Comparison of ENCODE assay signal across 8 mouse cellular contexts in genomic region chr11:106737178-106737621, GRCm38 (mm10). TPM values are rescaled to one million over a fixed set of nuclear protein-coding genes. Genes with fewer than 3 reads are reported as not detected.
DNase-seq lines count a peak whose midpoint lies in the region; ATAC-seq lines count a peak whose summit lies in the region.

No protein-coding gene starts in this region.

- H3K36me3 ChIP-seq in hindbrain, embryonic 15.5 days, result no peaks in the 10 kb centered on the region
- H3K36me3 ChIP-seq in midbrain, embryonic 14.5 days (ENCODE audit: control insufficient read depth, insufficient read depth, low read length), result no peaks in the 10 kb centered on the region

- WGBS in hindbrain, embryonic 15.5 days, result 8% methylated on average over 12 of the region's 12 CpGs
- 3% methylated on average over 12 of the region's 12 CpGs for WGBS in midbrain, embryonic 14.5 days

- H3K4me2 ChIP-seq in hindbrain, embryonic 15.5 days, result peak overlapping the region; percentile 16; the same call in 1 of the 2 replicates
- H3K4me2 ChIP-seq in midbrain, embryonic 14.5 days (ENCODE audit: low read length), result peak overlapping the region; percentile 17; the same call in 1 of the 2 replicates

- DNase-seq in gastrocnemius, postnatal 14 days, result peak; percentile 21
- no peak for DNase-seq in gastrocnemius, adult 18-20 months (ENCODE audit: low spot score)
- peak; percentile 10 to 25 for DNase-seq in frontal cortex, postnatal 25 days (ENCODE audit: low spot score in 2 of 2)
- peak; percentile 23 to 33 for DNase-seq in layer of hippocampus, postnatal 25 days (ENCODE audit: extremely low spot score in 1 of 2, low spot score in 1 of 2)
- DNase-seq in midbrain, embryonic 14.5 days, result peak; percentile 81
- no peak for DNase-seq in urinary bladder, adult 18-20 months (ENCODE audit: low spot score in 2 of 2)
- no peak for DNase-seq in cerebellum, postnatal 36 days

- H3K27me3 ChIP-seq in hindbrain, embryonic 15.5 days, result no peaks in the 10 kb centered on the region
- no peaks in the 10 kb centered on the region for H3K27me3 ChIP-seq in midbrain, embryonic 14.5 days (ENCODE audit: control insufficient read depth, insufficient read depth, low read length)

- intact Hi-C loops in gastrocnemius, postnatal 14 days (cut with DNase I; ENCODE audit: low total_unique reads), result no loop called here

- no peak overlapping the region; the same call in 1 of the 2 replicates for H3K9ac ChIP-seq in hindbrain, embryonic 15.5 days
- H3K9ac ChIP-seq in midbrain, embryonic 14.5 days (replicated peaks; ENCODE audit: low read length), result peak overlapping the region; percentile 40; the same call in 1 of the 2 replicates

- peak; percentile 79 for ATAC-seq in hindbrain, embryonic 15.5 days (ENCODE audit: low FRiP score, low read depth)
- ATAC-seq in midbrain, embryonic 14.5 days (ENCODE audit: low FRiP score, low TSS enrichment), result peak; percentile 55; the same call in 1 of the 2 replicates

- peaks cover 18% of the 10 kb centered on the region for H3K4me1 ChIP-seq in hindbrain, embryonic 15.5 days (replicated peaks)
- H3K4me1 ChIP-seq in midbrain, embryonic 14.5 days (ENCODE audit: control insufficient read depth, insufficient read depth, low read length), result peaks cover 18% of the 10 kb centered on the region

- no peak overlapping the region for H3K4me3 ChIP-seq in hindbrain, embryonic 15.5 days
- no peak overlapping the region for H3K4me3 ChIP-seq in midbrain, embryonic 14.5 days (replicated peaks; ENCODE audit: low read depth, low read length)

- peak overlapping the region; percentile 83 for H3K27ac ChIP-seq in hindbrain, embryonic 15.5 days (replicated peaks)
- peak overlapping the region; percentile 89 for H3K27ac ChIP-seq in midbrain, embryonic 14.5 days (replicated peaks; ENCODE audit: low read depth, low read length)

- no peaks in the 10 kb centered on the region for H3K9me3 ChIP-seq in hindbrain, embryonic 15.5 days
- no peaks in the 10 kb centered on the region for H3K9me3 ChIP-seq in midbrain, embryonic 14.5 days (ENCODE audit: control insufficient read depth, low read length)

RNA-seq across cellular contexts. Expression of gene Pecam1, which starts 13.2 kb away (rescaled TPM):
- total RNA-seq in gastrocnemius, postnatal 14 days (2021), result 10 to 100 TPM; 92.5 to 98.5 TPM
- 10 to 100 TPM; 27.3 to 35.3 TPM for total RNA-seq in gastrocnemius, adult 18-20 months (2021)
- polyA plus RNA-seq in hindbrain, embryonic 15.5 days (2015; fragmentation: Nextera tagmentation; extraction: Ambion mirVana), result 16.3 and 17.6 TPM in 2 replicates
- 10 to 100 TPM; 13.6 to 16.6 TPM for total RNA-seq in layer of hippocampus, postnatal 25 days (2021)
- polyA plus RNA-seq in midbrain, embryonic 14.5 days (2014; fragmentation: Nextera tagmentation; extraction: Ambion mirVana), result 9.7 and 14.8 TPM in 2 replicates

RNA-seq across cellular contexts. Expression of gene Milr1, which starts 13.8 kb away (rescaled TPM):
- under 1 TPM; 0.55 to 0.84 TPM for total RNA-seq in gastrocnemius, postnatal 14 days (2021)
- total RNA-seq in gastrocnemius, adult 18-20 months (2021), result under 1 TPM in 1 of 2 experiments, not detected in 1; 0.34 TPM
- 0.70 and 1.5 TPM in 2 replicates for polyA plus RNA-seq in hindbrain, embryonic 15.5 days (2015; fragmentation: Nextera tagmentation; extraction: Ambion mirVana)
- total RNA-seq in layer of hippocampus, postnatal 25 days (2021), result not detected
- 0.20 and 1.4 TPM in 2 replicates for polyA plus RNA-seq in midbrain, embryonic 14.5 days (2014; fragmentation: Nextera tagmentation; extraction: Ambion mirVana)

RNA-seq across cellular contexts. Expression of gene Polg2, which starts 42.1 kb away (rescaled TPM):
- 1 to 10 TPM; 3.1 to 3.5 TPM for total RNA-seq in gastrocnemius, postnatal 14 days (2021)
- 1 to 10 TPM; 2.4 TPM for total RNA-seq in gastrocnemius, adult 18-20 months (2021)
- polyA plus RNA-seq in hindbrain, embryonic 15.5 days (2015; fragmentation: Nextera tagmentation; extraction: Ambion mirVana), result 8.4 and 8.8 TPM in 2 replicates
- total RNA-seq in layer of hippocampus, postnatal 25 days (2021), result 1 to 10 TPM; 4.0 to 4.1 TPM
- 9.4 and 9.5 TPM in 2 replicates for polyA plus RNA-seq in midbrain, embryonic 14.5 days (2014; fragmentation: Nextera tagmentation; extraction: Ambion mirVana)

RNA-seq across cellular contexts. Expression of gene Ddx5, which starts 51.8 kb away (rescaled TPM):
- total RNA-seq in gastrocnemius, postnatal 14 days (2021), result 100 to 1,000 TPM; 203 to 252 TPM
- 100 to 1,000 TPM; 250 to 296 TPM for total RNA-seq in gastrocnemius, adult 18-20 months (2021)
- polyA plus RNA-seq in hindbrain, embryonic 15.5 days (2015; fragmentation: Nextera tagmentation; extraction: Ambion mirVana), result 340 and 351 TPM in 2 replicates
- 100 to 1,000 TPM; 711 to 757 TPM for total RNA-seq in layer of hippocampus, postnatal 25 days (2021)
- 470 and 537 TPM in 2 replicates for polyA plus RNA-seq in midbrain, embryonic 14.5 days (2014; fragmentation: Nextera tagmentation; extraction: Ambion mirVana)

RNA-seq across cellular contexts. Expression of gene Cep95, which starts 51.9 kb away (rescaled TPM):
- total RNA-seq in gastrocnemius, postnatal 14 days (2021), result 1 to 10 TPM; 4.9 to 5.0 TPM
- total RNA-seq in gastrocnemius, adult 18-20 months (2021), result 1 to 10 TPM; 2.7 to 4.7 TPM
- 14.0 and 16.1 TPM in 2 replicates for polyA plus RNA-seq in hindbrain, embryonic 15.5 days (2015; fragmentation: Nextera tagmentation; extraction: Ambion mirVana)
- 10 to 100 TPM; 11.3 to 15.8 TPM for total RNA-seq in layer of hippocampus, postnatal 25 days (2021)
- 13.9 and 14.4 TPM in 2 replicates for polyA plus RNA-seq in midbrain, embryonic 14.5 days (2014; fragmentation: Nextera tagmentation; extraction: Ambion mirVana)

Comparison
In these comparisons a context has a peak if more than half of its experiments do, and no peak if none do; other contexts are left out.
1. DNase-seq: peak in gastrocnemius, postnatal 14 days (single experiment), frontal cortex, postnatal 25 days (2 of 2), layer of hippocampus, postnatal 25 days (2 of 2) and midbrain, embryonic 14.5 days (single experiment); none in gastrocnemius, adult 18-20 months (single experiment), urinary bladder, adult 18-20 months (0 of 2) and cerebellum, postnatal 36 days (0 of 2).